Mouse (Mus musculus) midbrain, postnatal 0 days (tissue): ENCODE results near the gene Fgf22. TPM values are rescaled to one million over a fixed set of nuclear protein-coding genes. Genes with fewer than 3 reads are reported as not detected.

Experiments used
- ATAC-seq: fragments of 200-750 bp; cut with Nextera tagmentation; 2 replicates; pipeline ENCODE4 v1.8.0; 2017; ENCODE audit warnings: moderate number of reproducible peaks, mild to moderate bottlenecking, moderate TSS enrichment, moderate library complexity; ENCODE audit not compliant: low FRiP score
- DNase-seq: peaks from one replicate; pipeline ENCODE4 v3.0.0-alpha.2; 2015; ENCODE audit warnings: low spot score
- H3K27ac ChIP-seq: fragments of 300-500 bp; sonication (generic); 2 replicates; pipeline ENCODE4 v1.5.1; 2014; ENCODE audit warnings: low read depth, mild to moderate bottlenecking, low read length, mixed read lengths
- H3K27me3 ChIP-seq: fragments of 300-500 bp; sonication (generic); 2 replicates; pipeline ENCODE4 v1.6.1; 2014; ENCODE audit warnings: low read length, control low read depth, mixed read lengths; ENCODE audit not compliant: insufficient read depth
- H3K36me3 ChIP-seq: fragments of 300-500 bp; sonication (generic); 2 replicates; pipeline ENCODE4 v1.6.1; 2014; ENCODE audit warnings: low read length, control low read depth, mixed read lengths; ENCODE audit not compliant: insufficient read depth
- H3K4me1 ChIP-seq: fragments of 300-500 bp; sonication (generic); 2 replicates; pipeline ENCODE4 v1.6.1; 2014; ENCODE audit warnings: mild to moderate bottlenecking, control low read depth, antibody characterized with exemption, low read length, mixed read lengths; ENCODE audit not compliant: insufficient read depth
- H3K4me2 ChIP-seq: fragments of 300-500 bp; sonication (generic); 2 replicates; pipeline ENCODE4 v1.6.1; 2014; ENCODE audit warnings: low read depth, mild to moderate bottlenecking, low read length, mixed read lengths; ENCODE audit not compliant: poor library complexity, severe bottlenecking
- H3K4me3 ChIP-seq: fragments of 300-500 bp; sonication (generic); 2 replicates; pipeline ENCODE4 v1.5.1; 2014; ENCODE audit warnings: low read depth, mild to moderate bottlenecking, low read length, moderate library complexity
- H3K9ac ChIP-seq: fragments of 300-500 bp; sonication (generic); replicated peaks from 2 replicates; pipeline ENCODE4 v1.6.1; 2014; ENCODE audit warnings: mild to moderate bottlenecking, low read length, moderate library complexity, mixed read lengths; ENCODE audit not compliant: poor library complexity, severe bottlenecking
- H3K9me3 ChIP-seq: fragments of 300-500 bp; sonication (generic); 2 replicates; pipeline ENCODE4 v1.6.1; 2016; ENCODE audit warnings: low read length, control low read depth
- CTCF ChIP-seq: IDR thresholded peaks from 2 replicates; pipeline ENCODE4 v1.5.1; 2016; ENCODE audit warnings: antibody characterized with exemption, mild to moderate bottlenecking
- WGBS: fragments of 180-500 bp; shearing (Covaris S2); extraction: QIAGEN DNeasy Blood & Tissue Kit; methylation state at CpG from one replicate; pipeline ENCODE4 v1.1.7; 2014; 5-methylcytosine and 5-hydroxymethylcytosine counted together
- polyA plus RNA-seq: library from polyadenylated mRNA; unstranded; fragments of >200 nt; fragmentation: Nextera tagmentation; extraction: Ambion mirVana; gene quantifications from 2 replicates; pipeline ENCODE4 v1.2.1, GENCODE M21; 2015
- total RNA-seq: library from RNA; depleted of rRNA; stranded (reverse); fragments of >200 nt; gene quantifications from 2 replicates; pipeline ENCODE4 v1.2.3, GENCODE M21; 2014

Gene Fgf22
- total and polyA plus RNA-seq, 2 experiments from 2014 or later, result 1.7 to 3.1 TPM

DNA sequence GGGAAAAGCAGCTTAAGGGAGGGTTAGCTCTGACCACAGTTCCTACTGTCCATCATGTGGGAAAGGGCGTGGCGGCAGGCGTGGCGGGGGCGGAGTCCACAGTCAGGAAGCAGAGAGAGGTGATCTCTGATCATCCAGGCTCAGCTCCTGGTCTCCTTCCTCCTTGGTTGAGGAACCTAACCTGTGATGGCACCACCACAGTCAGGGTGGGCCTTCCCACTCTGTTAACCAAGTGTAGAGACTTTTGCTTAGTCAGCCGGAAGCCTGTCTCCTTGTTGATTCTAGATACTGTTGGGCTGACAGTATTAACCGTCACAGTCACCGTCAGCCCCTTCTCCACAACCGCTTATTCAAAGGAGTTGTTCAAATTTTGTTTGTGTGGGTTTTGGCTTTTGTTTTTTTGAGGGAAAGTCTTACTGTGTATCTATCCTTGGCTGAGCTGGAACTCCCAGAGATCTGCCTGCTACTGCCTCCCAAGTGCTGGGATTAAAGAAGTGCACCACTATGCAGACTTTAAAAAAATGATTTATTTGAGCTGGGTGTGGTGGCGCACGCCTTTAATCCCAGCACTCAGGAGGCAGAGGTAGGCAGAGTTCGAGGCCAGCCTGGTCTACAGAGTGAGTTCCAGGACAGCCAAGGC is 43.5 kb downstream of the Fgf22 start:
- no peaks in the 10 kb centered on the region for H3K9me3 ChIP-seq
- TF ChIP-seq CTCF, result no peak
- 92% methylated on average over 12 of the region's 12 CpGs for WGBS
- no peak overlapping the region for H3K4me3 ChIP-seq
- H3K27me3 ChIP-seq, result no peaks in the 10 kb centered on the region
- H3K4me1 ChIP-seq, result peaks cover 28% of the 10 kb centered on the region
- no peak overlapping the region for H3K27ac ChIP-seq
- no peak overlapping the region for H3K9ac ChIP-seq
- DNase-seq (no peak), ATAC-seq (no peak)
- no peaks in the 10 kb centered on the region for H3K36me3 ChIP-seq
- H3K4me2 ChIP-seq, result no peak overlapping the region

DNA sequence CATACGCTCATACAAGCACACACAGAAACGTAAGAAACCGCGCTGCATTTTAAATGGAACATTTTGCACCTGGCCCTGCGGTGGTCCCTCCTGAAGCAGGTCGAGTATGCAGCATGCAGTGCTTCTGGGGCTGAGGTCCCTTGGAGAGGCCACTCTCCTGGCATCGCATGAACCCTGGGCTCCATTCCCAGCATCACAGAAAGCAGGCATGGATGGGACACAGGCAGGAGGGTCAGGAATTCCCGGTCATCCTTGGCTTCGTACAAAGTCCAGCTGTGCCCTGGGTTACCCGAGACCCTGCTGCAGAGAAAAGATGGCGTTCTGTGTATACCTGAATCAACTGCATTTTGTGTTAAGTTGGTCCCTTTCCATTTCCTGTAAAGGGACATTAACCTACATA is 45.6 kb downstream of the Fgf22 start:
- H3K4me2 ChIP-seq, result no peak overlapping the region
- H3K27ac ChIP-seq, result no peak overlapping the region
- no peaks in the 10 kb centered on the region for H3K36me3 ChIP-seq
- no peak for DNase-seq
- no peak for ATAC-seq
- no peaks in the 10 kb centered on the region for H3K9me3 ChIP-seq
- no peak overlapping the region for H3K9ac ChIP-seq
- no peak for TF ChIP-seq CTCF
- 67% methylated on average over 11 of the region's 11 CpGs for WGBS
- H3K4me1 ChIP-seq, result peaks cover 24% of the 10 kb centered on the region
- no peak overlapping the region for H3K4me3 ChIP-seq
- no peaks in the 10 kb centered on the region for H3K27me3 ChIP-seq

DNA sequence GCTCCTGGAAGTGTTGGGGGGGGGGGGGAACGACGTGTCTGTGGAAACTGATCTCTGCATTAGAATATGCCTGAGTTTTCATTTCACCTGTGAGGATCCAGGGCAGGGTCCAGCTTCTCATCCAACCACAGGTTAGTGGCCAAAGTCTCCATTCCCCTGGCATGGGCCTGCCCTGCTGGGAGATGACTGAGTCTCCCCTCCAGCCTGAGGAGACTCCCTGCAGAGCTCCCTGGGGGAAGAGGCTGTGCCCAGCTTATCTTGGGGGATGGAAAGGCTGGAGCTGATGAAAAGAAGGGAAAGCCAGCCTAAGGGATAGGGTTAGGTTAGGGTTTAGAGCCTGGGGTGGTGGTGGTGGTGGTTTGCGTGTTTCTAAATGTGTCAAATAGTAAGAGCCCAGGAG is 47.0 kb downstream of the Fgf22 start:
- TF ChIP-seq CTCF, result no peak
- Histone ChIP-seq H3K27ac (peak overlapping the region; percentile 75), H3K4me3 (no peak overlapping the region), H3K36me3 (no peaks in the 10 kb centered on the region), H3K27me3 (no peaks in the 10 kb centered on the region), H3K9ac (0 out of 2 replicates have a peak overlapping the region, but pooled peaks have one; percentile 13), H3K9me3 (no peaks in the 10 kb centered on the region), H3K4me2 (no peak overlapping the region), H3K4me1 (peaks cover 24% of the 10 kb centered on the region)
- DNase-seq (no peak), ATAC-seq (no peak)
- 27% methylated on average over 3 of the region's 3 CpGs for WGBS

DNA sequence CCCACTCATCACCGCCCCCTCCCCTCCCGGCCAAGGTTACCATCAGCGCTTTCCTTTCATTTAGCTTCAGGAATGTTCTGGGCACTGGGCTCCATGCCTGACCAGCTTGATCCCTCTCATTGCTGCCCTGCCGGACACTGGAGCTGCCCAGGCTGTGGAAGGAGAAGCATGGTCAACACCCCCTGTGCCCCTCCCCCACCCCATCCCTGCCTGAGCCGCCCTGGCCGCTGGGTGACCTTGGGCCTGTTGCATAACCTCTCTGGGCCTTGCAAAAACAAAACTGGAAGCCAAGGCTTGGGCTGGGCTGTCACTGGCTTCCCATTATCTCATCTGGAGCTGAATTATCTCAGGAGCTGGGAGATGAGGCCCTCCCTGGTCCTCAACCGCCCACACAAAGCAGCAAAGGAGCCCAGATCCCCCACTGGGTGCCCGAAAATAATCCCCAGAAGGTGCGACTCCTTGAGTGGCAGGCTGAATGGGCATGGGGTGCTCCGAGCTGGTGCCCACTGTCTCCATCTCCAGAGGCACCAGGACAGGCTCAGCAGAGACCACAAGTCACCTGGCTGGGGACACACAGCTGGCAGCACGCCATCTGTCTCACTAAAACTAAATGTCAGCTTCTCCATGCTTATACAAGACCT is 47.6 kb downstream of the Fgf22 start:
- Histone ChIP-seq H3K9ac (0 out of 2 replicates have a peak overlapping the region, but pooled peaks have one; percentile 37), H3K4me3 (no peak overlapping the region), H3K9me3 (no peaks in the 10 kb centered on the region), H3K4me1 (peaks cover 21% of the 10 kb centered on the region), H3K27me3 (no peaks in the 10 kb centered on the region), H3K4me2 (0 out of 2 replicates have a peak overlapping the region, but pooled peaks have one; percentile 1), H3K36me3 (peaks cover 3% of the 10 kb centered on the region; the same call in 1 of the 2 replicates), H3K27ac (peak overlapping the region; percentile 75)
- 30% methylated on average over 11 of the region's 11 CpGs for WGBS
- TF ChIP-seq CTCF, result no peak
- no peak for ATAC-seq
- no peak for DNase-seq

DNA sequence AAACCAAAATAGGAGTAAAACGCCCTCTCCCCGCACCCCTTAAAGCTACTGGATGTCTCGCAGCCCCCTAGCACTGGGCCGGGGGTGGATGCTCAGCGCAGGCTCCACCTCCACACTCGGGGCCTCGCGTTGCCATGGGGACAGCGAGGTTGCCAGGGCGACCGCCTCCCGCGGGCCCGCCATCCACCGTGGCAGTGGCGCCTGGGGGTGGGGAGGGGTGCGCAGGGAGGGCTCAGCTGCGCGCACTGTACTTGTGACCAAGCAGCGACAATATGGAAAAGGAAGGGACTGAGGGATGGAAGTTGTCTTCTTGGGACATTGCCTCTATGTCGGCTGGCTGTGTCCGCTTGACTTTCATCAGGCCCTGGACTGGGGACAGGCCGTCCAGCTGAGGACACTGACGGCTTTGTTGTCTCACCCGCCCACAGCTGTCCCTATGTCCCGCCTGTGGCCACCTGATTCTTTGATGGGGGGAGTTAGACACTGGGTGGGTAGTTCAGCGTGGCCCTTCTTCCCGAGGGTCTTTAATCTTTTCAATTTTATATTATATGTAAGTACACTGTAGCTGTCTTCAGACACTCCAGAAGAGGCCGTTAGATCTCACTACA is 48.9 kb downstream of the Fgf22 start:
- peak overlapping the region; percentile 12; the same call in 1 of the 2 replicates for H3K4me3 ChIP-seq
- peak overlapping the region; percentile 44 for H3K4me2 ChIP-seq
- TF ChIP-seq CTCF, result no peak
- H3K27me3 ChIP-seq, result no peaks in the 10 kb centered on the region
- peaks cover 19% of the 10 kb centered on the region for H3K4me1 ChIP-seq
- peak; percentile 88 for ATAC-seq
- peaks cover 13% of the 10 kb centered on the region for H3K36me3 ChIP-seq
- H3K9ac ChIP-seq, result peak overlapping the region; percentile 37
- peak; percentile 88 for DNase-seq
- WGBS, result 5% methylated on average over 29 of the region's 29 CpGs
- peak overlapping the region; percentile 75 for H3K27ac ChIP-seq
- H3K9me3 ChIP-seq, result no peaks in the 10 kb centered on the region

- Histone ChIP-seq H3K27ac (no peak overlapping the region; the same call in 1 of the 2 replicates), H3K4me2 (no peak overlapping the region), H3K9ac (0 out of 2 replicates have a peak overlapping the region, but pooled peaks have one; percentile 9), H3K4me1 (peaks cover 19% of the 10 kb centered on the region), H3K4me3 (no peak overlapping the region), H3K9me3 (no peaks in the 10 kb centered on the region), H3K36me3 (peaks cover 20% of the 10 kb centered on the region), H3K27me3 (no peaks in the 10 kb centered on the region)
- 78% methylated on average over 11 of the region's 11 CpGs for WGBS
- TF ChIP-seq CTCF, result no peak
- ATAC-seq (no peak), DNase-seq (no peak)
Measured at GRCm38 (mm10) chr10:79805636-79806035, 50.8 kb downstream of the Fgf22 start.
